Mouse (Mus musculus): ENCODE measurements at regions not wholly inside any gene's neighbourhood (a gene's known extent, or its start where the extent isn't known, plus 50 kb on each side); places are given as distances from the start of the nearest gene placed in this dataset.

DNA sequence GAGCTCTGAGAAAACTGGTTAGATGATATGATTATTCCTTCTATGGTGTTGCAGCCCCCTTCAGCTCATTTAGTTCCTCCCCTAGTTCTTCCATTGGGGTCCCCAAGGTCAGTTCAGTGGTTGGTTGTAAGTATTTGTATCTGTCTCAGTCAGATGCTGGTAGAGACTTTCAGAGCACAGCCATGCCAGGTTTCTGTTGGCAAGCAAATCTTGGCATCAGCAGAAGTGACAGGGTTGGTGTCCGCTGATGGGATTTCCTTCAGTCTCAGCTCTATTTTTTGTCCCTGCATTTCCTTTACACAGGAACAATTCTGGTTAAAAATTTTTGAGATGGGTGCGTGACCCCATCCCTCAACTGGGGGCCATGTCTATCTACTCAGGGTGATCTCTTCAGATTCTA, 55.3 kb upstream of the Spaca1 start:
- DNase-seq: no peak

GRCm38 (mm10) chr4:34114323-34114722, 64.3 kb upstream of the Spaca1 start:
- DNase-seq: no peak

- DNase-seq: no peak
These were observed 67.1 kb upstream of the Spaca1 start for GRCm38 (mm10) chr4:34117086-34117485.

GRCm38 (mm10) chr4:34122959-34123520, 73.0 kb upstream of the Spaca1 start:
- DNase-seq: no peak

DNA sequence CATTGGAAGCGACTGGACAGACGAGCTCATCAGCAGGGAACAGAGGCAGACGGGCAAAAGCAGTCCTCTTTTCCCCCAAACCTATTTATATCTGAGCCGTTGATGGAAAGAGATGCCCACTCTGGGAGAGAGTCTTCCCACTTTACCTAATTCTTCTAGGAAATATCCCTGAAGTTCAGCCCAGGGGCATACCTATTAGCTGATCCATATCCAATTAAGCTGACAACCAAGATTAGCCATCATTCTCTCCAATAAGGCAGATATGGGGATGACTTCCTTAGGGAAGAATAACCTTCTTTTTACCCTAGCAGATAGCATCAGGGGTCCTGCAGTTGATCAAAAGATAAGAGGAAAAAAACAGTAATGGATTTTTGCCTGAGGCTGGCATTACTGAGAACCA, 78.2 kb upstream of the Spaca1 start:
- no peak for DNase-seq

DNA sequence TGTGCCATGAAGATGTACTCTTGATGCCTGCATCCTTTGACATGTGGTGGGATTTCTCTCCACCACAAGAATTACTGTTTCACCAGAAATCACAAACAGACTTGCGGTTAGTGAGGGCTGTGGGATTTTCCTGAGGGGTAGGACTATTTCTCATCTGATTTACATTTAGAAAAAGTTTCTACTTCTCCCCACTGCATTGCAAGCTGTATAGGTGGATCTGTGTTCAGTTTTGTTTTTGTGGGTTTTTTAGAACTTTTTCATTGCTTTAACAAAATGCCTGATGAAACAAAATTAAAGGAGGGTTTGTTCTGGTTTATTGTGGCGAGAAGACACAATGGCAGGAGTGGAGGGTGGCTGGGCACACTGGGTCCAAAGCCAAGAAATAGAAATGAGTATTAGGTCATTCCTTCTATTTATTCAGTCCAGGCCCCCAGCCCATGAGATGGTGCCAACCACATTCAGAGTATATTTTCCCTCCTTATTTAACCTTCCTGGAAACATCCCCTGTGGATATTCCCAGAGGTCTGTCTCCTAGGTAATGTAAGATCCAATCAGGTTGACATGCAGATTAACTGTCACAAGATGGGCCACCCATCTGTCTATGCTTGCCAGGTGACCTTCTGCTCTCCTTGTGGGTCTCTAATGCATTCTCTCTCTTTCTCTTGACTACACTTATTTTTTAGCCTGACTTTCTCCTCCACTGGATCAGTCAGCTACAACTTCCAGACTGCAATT, 96.3 kb upstream of the Spaca1 start:
- DNase-seq: no peak

DNA sequence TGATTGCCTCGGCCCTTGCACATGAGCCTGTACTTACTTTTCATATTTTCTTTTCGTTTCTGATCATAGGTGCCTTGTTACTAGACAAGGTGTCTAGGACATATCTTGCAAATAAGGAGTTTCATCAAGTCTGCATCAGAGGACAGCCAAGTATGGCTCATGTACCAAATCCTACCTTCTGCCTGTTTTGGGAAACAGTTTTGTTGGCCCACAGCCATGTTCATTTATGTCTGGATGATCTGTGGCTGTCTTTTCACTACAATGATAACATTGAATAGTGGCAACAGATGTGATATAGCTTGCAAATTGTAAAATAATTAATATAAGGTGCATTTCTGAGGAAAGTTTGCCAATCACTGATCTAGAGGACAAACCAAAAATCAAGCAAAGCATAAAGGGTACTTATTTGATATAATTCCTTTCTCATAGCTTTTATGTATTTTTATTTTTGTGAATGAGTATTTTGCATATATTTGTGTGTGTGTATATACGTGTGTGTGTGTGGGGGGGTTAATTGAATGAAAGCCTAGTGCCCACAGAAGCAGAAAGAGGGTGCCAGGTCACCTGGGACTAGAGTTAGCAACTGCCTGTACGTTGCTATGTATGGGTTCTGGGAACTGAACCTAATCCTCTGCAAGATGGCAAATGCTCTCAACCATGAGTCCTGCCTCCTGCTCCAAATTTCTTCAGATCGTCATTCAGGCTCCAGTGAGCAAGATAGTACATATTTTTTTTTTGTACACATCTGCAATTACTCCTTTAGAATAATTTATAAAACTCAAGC, 99.2 kb upstream of the Spaca1 start:
- no peak for DNase-seq

- DNase-seq: no peak
These were observed 101.8 kb upstream of the Spaca1 start for GRCm38 (mm10) chr4:34151605-34152347.

DNA sequence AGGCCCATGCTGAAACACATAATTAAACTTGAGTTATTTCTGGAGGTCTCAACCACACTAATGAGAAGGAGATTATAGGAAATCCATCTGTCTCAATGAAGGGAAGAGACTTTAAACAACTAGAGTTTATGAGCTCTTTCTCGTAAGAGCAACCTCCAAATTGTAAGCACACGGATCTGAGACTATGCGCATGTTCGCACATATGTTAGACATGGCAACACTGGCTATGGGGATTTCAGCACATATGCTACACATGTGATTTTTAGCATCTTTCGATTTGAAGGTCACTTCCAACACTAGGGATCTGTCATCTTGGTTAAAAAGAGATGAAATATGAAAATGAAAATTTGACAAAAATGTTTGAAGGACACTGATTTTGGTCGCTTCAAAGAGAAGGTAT, 105.5 kb upstream of the Spaca1 start:
- no peak for DNase-seq

GRCm38 (mm10) chr4:34157818-34158511, 108.0 kb upstream of the Spaca1 start:
- DNase-seq: no peak

GRCm38 (mm10) chr4:34171265-34171862, 121.4 kb upstream of the Spaca1 start:
- no peak for DNase-seq

GRCm38 (mm10) chr4:34172000-34172399, 122.0 kb upstream of the Spaca1 start:
- no peak for DNase-seq

DNA sequence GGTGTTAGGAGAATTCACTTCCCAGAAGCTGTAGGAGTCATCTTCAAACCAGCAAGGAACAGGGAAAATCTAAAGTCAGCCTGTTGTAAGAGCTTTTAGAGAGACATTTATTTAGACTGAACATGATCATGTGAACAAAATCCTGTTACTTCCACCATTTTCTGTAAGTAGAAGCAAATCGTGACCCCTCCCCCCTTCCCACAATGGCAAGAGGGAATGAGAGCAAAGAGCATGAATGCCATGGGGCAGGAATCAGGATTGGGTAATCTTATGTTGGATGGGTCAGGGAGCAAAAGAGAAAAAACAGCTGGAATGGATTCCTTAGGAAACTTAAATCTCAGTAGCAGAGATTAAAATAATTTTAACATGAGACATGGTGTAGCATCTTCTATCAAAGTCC, 127.4 kb upstream of the Spaca1 start:
- no peak for DNase-seq

- no peak for DNase-seq
These were observed 136.5 kb upstream of the Spaca1 start for GRCm38 (mm10) chr4:34186522-34186921.

GRCm38 (mm10) chr4:34203193-34203848, 153.3 kb upstream of the Spaca1 start:
- no peak for DNase-seq

- no peak for DNase-seq
These were observed 159.3 kb upstream of the Spaca1 start for GRCm38 (mm10) chr4:34209179-34209896.

GRCm38 (mm10) chr4:34213731-34214130, 163.7 kb upstream of the Spaca1 start:
- no peak for DNase-seq

DNA sequence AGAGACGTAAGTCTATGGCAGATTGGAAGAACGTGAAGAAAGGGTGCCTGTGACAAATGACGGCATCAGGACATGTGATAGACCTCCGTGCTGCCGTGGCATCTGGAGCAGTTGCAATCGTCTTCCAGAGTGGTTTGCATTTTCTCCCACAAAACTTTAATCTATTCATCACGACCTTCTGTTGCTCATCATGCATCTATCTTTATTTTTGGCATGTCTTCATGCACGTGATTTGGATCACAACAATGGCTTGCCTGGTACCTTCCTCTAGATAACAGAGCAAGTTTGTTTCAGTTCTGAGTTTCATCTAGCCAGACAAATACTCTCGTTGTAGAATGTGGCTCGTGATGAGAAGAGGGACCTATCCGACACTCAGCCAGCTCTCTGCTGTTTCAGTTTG, 164.4 kb upstream of the Spaca1 start:
- no peak for DNase-seq

DNA sequence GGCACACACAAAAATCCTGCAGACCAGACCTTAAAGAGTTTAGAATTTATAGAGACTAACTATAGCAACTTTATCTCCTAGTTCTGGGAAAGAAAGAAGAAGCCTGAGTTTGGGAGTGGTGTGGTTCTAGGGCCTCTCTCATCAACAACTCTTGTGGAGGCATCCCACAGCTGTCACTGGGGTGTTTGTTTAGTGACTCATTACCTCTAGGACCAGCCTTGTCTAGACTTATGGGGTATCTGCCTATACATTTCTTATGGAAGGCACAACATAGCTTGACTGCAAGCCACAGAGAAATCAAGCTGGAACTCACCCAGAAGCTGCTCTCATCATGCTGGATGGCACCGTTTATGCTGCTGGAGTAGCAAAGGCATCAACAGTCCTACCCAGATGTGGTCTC, 171.9 kb upstream of the Spaca1 start:
- DNase-seq: no peak

- DNase-seq: peak; percentile 18
These were observed 176.3 kb upstream of the Spaca1 start for GRCm38 (mm10) chr4:34226089-34226840.
